Mouse (Mus musculus) G1E (cell line): ENCODE results near the gene Gm498.

Experiments
- CTCF ChIP-seq: IDR thresholded peaks from 2 replicates; pipeline ENCODE4 v1.5.1; 2012; ENCODE audit warnings: low read depth, low read length, inconsistent platforms, mixed read lengths
- GATA2 ChIP-seq: IDR thresholded peaks from 2 replicates; pipeline ENCODE4 v1.6.1; 2012; ENCODE audit warnings: low read depth, low read length, inconsistent platforms, borderline replicate concordance

DNA sequence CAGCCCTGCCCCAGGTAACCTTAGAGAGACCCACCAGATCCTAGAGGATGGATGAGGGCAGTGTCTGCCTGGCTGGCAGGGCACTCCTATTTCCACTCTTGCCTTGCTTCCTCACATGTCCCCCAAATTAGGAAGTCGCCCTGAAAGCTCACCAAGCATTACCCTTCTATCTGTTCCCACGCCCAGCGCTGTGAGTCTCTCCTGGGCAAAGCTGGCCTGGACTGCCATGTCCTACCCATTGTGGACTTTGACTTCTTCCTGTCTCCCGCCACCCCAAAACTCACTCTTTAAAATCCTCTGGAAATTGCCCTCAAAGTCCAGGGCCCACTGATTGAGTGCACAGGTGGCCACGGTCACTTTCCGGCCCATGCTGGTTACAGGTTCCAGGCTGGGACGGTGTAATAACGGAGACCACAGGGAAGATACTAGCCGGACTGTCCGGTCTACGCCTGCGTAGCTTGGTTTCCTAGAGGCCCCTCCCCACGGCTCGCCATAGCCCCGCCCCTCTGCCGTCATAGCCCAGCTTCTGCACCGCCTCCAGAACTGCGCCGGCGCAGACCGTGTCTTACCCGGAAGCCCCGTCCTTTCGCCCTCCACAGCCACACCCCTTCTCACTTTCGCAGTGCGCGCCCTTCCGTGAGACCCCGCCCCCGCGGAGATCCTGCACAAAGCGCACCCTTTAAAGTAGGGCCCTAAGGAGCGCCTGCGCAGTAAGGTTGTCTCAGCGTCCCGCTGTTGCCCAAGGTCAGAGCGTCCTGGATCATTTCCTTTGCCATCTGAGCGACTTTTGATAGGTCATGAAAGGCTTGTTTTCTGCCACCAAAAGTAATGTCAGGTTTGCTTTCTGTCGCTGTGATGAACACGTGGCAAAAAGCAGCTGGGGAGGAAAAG lies 44.0 kb upstream of the Gm498 start, which contains the start of the genes Nadsyn1 and Dhcr7:
- TF ChIP-seq GATA2 (no peak), CTCF (no peak)
